Mouse (Mus musculus) layer of hippocampus, adult 9-11 months (tissue): Measurements from ENCODE around the gene Grifin.

Source experiments
- DNase-seq: peaks from one replicate; pipeline ENCODE4 v3.0.0; 2022

Grifin gene

DNA sequence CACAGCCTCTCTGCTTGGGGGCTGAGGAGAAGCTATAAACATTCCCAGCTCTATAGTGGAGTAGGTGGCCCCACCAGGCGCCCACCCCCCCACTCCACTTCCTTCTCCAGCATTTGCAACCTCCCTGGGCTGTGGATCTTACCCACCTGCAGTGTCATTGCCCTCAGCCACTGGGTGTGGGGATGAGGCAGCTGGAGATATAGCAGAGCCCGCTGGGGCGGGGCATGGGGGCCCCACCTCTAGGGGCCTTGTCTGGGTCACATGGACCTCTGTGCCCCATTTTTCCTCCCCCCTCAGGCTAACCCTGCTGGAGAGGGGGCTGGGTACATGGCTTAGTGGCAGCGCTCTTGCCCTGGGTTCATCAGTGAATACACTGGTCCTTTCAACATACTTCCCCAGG, at the start of gene Grifin:
Gene Grifin, minus strand, starts transcription at position 176 of the 400 bp plus-strand sequence.
- DNase-seq: no peak

GRCm38 (mm10) chr5:140614141-140614540, 49.3 kb upstream of the Grifin start:
- peak; percentile 1 for DNase-seq

DNA sequence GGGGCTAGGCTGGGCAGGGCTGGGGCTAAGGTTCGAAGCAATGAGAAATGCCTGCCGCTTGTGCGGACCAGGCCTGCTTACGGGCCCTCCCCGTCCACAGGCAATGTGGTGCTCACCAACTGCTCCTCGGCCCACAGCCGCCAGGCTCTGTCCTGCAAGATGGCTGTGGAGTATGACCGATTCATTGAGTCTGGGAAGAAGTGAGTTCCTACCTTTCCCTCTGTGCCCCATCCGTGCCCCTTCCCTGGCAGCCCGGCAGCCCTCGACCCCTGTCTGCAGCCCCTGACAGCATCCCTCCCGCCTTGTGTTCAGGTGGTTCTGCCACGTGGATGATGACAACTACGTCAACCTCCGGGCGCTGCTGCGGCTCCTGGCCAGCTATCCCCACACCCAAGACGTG, 47.3 kb upstream of the Grifin start:
- no peak for DNase-seq

DNA sequence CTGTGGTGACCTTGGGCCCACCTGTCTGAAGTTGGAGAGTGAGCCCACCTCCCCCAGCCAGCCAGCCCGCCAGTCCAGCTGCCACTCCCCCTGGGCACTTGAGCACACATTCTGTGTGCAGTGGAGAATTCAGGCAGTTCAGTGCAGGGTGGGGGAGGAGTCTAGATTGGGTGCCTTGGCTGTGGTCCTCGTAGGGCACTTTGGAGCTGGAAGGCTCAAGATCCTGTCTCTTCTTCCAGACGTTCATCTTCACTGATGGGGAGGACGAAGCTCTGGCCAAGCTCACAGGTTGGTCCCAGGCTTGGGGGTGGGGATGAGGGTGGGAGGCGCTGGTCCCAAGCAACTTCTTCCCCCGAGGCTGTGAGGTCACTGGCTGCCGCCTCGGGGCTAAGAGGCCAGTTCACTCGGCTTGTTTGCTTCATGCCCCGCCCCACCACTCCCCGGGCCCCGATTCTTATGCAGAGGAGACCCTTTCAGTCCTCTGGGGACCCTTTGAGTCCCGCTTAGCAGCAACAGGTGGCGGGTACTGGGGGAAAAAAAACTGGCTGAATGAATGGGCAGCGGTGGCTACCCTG, 46.8 kb upstream of the Grifin start:
- no peak for DNase-seq

DNA sequence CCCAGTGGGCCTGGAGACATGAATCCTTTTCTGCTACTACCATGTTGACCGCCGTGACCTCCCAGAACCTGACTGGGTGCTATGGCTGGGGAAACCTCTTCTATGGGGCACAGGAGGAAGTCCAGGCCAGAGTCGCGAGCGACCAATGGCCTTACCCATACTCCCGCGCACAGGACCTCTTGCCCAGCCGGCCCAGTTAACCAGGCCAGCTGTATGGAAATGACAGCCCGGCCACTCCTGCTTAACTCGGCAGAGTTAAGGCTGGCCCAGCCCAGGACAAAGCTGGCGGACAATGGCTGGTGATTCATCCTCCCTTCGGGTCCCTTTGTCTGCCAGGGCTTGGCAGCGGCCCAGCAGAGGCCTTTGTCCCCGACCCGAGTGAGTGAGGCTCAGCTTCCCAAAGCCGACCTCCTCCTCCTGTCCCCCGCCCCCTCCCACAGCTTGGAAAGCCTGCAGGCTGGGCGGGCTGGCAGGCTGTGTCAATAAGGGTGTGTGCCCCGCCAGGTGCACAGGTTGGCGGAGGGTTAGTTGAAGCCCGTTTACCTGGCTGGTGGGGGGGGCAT, 46.2 kb upstream of the Grifin start:
- peak; percentile 86 for DNase-seq

GRCm38 (mm10) chr5:140610273-140611011, 45.6 kb upstream of the Grifin start:
- DNase-seq: no peak

GRCm38 (mm10) chr5:140609511-140610272, 44.8 kb upstream of the Grifin start:
- DNase-seq: peak; percentile 72

- peak; percentile 60 for DNase-seq
Observed at GRCm38 (mm10) chr5:140608634-140609015, 43.8 kb upstream of the Grifin start.

DNA sequence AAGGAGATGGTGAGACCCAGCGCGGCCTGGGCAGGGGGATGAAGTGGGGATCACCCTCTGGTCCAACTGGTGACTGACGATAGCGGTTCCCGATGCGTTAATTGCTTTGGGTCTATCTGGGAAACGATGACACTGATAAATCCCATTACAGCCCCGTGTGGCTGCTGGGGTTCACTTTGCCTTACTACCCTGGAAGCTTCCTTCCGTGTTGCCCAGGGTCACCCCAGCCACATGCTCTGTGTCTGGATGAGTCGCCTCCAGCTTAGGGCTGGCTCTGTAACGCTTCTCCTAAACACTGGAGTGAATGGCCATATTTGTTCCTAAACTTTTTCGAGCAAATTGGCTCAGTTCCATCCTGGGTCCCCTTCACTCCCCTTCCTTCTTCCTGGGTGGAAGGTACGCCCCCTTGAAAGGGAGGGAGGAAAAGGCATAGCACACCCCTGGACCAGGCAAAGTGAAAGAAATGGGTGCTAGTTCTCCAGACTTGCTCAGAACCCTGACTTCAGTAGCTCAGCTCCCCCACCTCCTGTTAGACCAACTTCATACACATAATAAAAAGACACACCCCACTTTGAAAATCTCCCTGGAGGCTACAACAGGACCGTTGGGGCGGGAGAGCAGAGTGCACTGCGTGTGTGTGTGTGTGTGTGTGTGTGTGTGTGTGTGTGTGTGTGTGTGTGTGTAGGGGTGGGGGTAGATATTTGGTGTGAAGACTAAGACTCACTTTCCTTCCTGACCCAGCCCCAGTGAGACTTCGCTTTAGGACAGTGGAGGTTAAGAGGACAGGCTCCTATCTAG, 43.2 kb upstream of the Grifin start:
- no peak for DNase-seq

GRCm38 (mm10) chr5:140607001-140607835, 42.3 kb upstream of the Grifin start, which contains the start of gene Lfng:
Gene Lfng, plus strand, starts transcription at chr5:140607320.
- peak; percentile 80 for DNase-seq

DNA sequence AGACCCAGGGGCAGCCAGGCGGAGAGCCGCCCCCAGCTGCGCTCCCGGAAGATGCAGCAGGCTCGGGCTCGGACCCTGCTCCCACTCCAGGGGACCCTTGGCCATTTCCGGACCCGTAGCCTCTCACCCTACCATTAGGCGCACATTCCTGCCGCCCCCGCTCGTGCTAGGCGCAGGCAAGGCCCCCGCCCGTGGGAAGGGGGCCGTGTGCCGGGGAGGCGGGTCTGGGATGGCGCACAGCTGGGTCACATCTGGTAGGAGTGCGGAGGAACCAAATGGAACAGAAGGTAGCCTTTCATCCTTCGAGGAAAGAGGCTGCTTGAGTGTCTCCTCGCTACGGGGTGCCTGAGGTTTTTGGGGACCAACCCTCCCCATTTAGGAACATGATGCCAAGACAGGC, 41.5 kb upstream of the Grifin start:
- no peak for DNase-seq

DNA sequence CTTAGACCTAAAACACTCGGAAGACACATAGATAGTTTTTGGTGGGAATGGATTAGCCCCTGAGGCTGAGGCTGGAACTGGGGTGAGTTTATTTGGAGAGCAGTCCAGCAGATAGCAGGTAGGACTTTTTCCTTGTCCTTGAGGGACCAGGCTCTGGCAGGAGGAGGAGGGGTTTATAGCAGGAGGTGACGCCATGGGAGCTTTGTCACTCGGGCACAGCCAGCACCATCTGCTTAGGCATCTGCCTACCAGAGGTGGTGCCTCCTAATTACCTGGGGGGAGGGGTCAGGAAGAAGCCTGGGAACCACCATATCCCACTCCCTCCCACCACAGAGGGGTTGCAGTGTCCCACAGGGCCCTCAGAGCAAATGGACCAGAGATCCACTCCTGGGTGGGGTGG, 40.4 kb upstream of the Grifin start:
- no peak for DNase-seq

DNA sequence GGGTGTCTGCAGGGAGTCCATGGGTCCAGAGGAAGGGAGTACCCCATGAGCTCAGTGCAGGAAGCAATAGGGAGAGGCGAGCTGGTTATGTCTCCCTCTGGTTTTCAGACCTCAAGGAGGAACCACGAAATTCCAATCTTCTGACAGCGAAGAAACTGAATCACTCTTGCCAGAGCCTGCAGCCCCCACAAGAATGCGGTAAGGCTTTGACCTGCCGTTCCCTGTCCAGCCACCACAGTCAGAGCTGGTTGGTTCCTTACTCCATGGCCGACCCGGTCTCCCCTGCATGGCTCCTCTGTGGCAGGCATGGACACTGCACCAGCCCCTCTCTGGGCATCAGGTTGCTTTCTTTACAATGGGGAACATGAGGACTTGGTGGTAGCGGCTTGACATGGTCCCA, 39.5 kb upstream of the Grifin start:
- no peak for DNase-seq

GRCm38 (mm10) chr5:140602540-140602939, 37.7 kb upstream of the Grifin start:
- no peak for DNase-seq

DNA sequence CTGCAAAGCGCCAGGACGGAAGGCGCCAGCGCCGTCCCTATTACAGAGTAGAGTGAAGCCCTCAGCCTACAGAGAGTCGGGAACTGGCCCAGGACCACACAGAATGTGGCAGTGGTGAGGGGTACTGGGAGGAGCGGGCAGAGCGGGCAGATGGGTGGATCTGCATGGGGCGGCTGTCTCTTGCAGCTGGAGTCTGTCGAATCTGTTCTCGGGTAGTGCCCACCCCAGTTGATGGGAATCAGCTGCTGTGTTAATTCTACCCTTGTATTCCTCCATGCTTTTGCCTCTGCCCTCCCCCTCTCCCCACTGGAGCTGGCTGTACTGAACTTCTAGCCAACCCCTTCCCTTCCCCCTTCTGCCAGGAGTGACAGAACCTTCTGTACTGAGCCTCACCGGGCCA, 36.8 kb upstream of the Grifin start:
- DNase-seq: no peak

GRCm38 (mm10) chr5:140599939-140600338, 35.1 kb upstream of the Grifin start:
- no peak for DNase-seq

DNA sequence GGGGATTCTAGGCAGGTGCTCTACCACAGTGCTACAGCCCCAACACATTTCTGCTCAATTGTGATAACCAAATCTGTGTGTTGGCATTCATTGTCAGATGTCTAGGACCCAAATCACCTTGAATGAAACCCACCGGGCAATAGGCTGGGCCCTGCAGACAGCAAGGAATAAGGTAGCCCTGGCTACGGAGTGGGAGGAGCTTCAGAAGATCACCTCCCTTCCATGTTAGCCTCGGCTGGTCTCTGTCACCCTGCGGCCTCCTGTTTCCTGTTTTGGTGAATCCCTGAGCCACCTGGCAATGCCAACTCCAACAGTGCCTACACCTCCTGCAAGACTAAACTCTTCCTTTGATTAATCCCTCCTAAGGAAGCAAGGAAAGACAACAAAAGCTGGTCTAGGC, 32.9 kb upstream of the Grifin start:
- DNase-seq: no peak

GRCm38 (mm10) chr5:140596927-140597588, 32.2 kb upstream of the Grifin start:
- DNase-seq: no peak

- DNase-seq: no peak
Observed at GRCm38 (mm10) chr5:140596426-140596825, 31.6 kb upstream of the Grifin start.

DNA sequence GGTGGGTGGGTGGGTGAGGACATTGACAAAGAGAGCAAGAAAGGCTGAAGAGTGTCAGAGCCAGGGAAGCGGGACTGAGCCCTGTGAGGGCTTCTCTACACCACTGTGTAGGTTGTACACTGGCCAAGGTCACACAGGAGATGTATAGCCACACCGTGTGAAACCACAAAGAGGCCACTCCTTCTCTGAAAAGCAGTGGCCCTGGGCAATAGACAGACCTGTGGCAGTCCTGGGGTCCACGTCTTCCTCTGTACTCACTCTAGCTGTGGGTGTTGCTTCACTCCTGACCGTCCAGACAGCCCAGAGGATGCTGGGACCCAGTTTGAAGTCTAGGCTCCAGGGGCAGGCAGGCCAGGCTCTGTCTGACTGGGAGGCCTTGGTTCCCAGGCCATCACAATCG, 30.0 kb upstream of the Grifin start:
- no peak for DNase-seq

DNA sequence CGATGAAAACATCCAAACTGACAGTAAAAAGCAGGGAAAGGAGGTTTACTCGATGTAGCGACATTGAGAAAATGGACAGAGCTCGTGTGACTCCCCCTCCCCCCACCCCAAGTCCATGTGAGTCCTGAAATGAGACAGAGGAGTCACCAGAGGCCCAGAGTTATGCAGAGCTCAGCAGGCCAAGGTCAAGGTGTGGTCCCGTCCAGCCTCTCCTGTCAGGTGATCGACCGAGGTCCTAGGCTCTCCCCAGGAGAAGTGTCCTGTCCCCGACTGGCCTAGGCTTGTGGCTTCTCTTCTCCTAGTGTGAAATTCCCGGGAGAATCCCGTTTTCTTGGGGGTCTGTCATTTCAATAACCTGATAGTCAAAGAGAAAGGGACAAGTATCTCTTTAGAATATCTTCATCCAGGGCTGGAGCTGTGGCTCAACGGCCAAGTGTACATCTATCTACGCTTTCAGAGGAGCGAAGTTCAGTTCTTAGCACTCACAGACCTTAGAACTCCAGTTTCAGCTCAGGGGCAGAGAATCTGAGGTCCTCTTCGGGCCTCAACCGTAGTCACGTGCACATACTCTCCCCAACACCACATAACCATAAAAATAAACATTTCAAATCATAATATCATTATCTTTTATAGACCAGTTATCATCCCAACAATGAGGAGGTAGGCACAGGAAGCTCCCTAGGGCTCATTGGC, 24.4 kb upstream of the Grifin start:
- no peak for DNase-seq
